Mouse (Mus musculus): Measurements from ENCODE around the gene Hnrnpll.

Gene Hnrnpll

DNA sequence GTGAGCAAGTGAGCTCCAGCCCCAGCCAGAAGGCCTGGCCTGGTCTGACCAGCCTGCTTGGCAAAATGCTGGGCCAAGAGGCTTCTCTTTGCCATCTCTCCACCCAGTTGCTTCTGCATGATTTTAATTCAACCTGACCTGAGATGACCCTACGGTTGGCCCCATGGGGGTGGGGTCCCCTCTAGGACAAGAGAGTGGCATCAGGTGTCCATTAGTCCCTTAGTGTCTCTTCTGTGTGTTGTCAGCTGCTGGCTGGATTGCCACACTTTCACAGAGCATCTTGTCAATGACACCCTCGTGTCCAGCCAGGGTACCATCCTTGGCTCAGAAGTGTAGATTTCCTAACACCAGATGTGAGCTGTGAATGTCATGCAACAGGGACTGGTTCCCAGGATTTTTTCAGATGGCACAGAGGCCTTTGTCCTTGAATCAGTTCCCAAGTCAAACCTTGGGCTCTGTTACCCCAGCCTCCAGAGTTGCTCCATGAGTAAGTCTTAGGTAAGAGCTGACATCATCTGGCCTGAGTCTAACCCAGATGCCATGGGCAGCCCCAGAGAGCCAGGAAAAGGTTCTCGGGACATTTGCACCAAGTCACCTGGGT is 66.9 kb downstream of the Hnrnpll start:
- DNase-seq = no peak

DNA sequence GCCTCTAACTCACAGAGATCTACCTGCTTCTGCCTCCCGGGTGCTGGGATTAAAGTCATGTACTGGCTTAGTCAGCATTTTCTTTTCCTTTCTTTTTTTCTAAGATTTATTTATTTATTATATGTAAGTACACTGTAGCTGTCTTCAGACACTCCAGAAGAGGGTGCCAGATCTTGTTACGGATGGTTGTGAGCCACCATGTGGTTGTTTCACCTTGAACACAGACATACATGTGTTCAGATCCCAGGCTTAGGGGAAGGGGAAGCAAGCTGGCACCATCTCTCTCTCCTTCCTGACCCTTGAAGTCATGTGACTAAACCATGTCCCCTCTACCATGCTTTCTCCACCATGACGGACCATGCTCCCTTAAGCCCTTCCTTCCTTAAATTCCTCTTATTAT is 70.0 kb downstream of the Hnrnpll start:
- no peak for DNase-seq

DNA sequence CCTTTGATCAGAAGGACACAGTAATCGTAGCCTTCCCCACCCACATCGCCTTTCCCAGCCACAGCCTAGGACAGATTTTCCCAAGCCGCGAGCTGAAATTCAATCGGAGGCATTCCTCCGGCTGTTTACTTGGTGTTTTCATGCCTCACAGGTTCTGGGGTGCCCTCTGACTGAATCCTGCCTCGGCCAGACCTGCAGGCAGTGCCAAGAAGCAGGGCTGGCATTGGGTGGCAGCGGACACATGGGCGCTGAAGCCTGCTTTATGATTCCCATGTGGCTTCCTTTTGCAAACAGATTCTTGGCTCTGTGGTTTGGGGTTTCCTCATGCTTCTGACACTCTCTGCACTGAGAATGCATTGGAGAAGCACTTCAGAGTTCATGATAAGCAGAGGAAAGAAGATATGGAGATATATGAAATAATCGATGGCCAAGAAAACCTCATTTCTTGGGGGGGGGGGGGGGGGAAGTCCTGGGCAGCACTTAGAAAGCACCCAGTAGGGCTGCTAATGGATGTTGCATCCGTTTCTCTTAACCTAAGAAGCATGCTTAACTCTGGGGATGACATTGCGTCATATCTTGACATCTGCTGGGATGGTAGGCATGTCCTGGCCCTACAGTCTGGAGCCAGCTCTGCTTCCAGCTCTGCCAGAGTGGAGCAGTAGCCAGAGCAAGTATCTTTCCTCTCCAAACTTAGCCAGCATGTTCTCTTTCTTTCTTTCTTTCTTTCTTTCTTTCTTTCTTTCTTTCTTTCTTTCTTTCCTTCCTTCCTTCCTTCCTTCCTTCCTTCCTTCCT is 70.8 kb downstream of the Hnrnpll start:
- no peak for DNase-seq

GRCm38 (mm10) chr17:79990161-79990560 is 72.0 kb downstream of the Hnrnpll start:
- DNase-seq = no peak

DNA sequence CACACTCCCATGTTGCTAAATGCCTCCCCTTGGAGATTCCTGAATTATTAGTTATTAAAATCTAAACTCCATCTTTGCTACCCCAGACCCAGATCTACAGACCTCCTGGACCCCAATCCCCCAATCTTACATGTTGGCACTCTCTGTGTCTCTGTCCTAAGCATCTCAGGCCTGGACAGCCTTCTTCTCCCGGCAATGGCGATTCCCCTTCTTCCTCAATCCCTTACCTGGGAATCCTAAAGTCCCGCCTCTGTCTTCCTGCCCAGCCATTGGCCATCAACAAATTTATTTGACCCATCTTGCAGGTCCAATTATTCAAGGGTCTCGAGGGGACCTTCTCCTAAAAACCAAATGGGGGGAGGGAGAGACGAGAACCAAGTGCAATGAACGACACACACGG is 77.7 kb downstream of the Hnrnpll start:
- DNase-seq = no peak

DNA sequence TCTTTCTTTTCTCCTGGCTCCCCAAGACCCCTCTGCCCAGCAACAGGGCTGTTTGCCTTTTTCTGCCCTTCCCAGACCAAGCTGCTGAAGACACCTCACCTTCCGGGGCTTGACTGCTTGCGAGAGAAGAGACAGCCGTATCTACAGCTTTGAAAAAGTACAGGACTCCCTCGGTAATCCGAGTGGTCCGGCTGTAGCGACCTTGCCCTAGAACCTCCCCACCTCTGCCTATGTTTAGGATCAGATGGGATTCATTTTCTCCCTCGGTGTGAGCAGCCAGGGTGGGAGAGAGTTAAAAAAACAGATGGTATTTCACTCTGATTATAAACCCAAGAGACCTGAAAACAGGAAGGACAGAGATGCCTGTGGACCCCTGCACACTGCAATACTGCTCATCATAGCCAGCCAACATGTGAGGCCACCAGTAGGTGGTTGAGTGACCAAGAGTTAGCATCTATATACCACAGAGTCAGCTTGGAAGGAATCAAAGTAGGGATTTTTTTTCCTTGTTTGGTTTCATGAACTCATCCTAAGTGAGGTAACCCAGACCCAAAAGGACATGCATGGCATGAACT is 79.1 kb downstream of the Hnrnpll start:
- no peak for DNase-seq

GRCm38 (mm10) chr17:79982548-79982947 is 79.6 kb downstream of the Hnrnpll start:
- no peak for DNase-seq

DNA sequence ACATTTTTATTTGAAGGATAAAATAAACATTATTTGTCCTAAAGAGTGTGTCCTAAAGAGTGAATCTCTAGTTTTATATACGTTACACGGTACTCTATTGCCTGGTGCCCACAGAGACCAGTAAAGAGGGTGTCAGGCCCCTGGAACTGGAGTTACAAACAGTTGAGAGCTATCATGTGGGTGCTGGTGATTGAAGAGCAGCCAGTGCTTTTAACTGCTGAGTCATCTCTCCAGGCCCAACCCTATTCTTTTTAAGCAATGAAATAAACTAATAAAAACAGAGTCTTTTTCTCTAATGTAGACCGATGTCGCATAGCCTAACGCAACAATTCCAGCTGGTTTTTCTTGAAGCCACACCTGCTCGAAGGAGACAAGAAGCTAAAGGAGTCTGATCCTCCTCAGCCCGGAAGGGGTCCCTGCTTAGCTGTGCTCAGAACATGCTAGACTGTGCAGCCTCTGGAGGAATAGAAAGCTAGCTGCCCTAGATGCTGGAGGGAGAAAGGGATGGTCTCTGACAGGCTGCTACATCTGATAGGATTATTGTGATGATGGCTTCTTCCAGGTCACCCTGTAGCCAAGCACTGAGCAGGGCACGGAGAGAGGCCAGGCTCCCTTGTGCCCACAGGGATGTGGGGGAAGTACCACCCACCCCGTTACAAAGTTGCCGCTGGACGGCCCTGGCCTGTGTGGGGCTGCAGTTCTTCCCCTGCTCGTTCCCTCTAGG is 80.2 kb downstream of the Hnrnpll start:
- DNase-seq = no peak

DNA sequence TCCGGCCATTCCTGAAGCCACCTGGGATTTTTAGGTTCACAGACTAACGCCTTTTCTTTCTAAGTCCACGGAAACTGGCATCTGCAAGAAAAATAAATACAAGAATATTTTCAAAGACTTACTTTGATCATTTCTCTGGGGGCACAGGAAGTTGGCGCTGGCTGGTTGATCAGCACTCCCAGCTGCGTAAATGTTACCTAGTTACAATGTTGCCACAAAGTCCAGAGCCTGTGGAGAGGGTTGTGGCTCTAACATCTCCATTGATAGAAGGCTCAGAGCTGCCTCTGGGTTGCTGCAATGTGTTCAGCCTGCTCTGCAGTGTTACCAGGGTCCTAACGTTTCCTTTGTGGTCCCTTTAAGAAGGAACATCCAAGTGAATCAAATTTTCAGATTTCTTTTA is 80.8 kb downstream of the Hnrnpll start:
- no peak for DNase-seq

DNA sequence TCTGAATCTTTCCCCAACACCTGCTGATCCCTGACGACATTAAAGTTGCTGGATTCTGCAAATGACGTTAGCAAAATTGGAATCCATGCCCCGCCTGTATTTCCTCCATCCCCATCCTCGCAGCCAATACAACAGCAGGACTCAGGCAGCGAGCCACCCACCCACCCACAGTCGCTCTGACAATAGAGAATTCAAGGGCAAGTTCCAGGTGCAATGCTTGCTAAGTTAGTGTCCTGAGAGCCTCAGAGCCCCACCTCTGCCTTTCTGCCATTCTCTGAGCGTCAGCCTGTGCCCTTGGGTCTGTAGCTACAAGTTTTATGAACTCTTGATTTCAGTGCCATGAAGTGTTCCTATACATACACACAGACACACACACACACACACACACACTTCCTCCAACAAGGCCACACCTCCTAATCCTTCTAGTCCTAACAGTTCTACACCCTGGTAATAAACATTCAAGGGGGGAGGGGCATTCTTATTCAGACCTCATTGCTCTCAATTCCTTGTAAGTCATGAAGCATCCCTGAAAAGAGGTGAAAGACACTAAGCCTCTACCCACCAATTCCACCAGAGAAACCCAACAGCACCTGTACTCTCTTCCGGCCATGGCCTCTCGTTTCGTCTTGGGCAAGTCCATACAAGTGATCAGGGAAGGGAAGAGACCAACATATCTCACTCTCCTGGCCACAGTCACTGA is 81.6 kb downstream of the Hnrnpll start:
- DNase-seq = no peak

Data from right cerebral cortex, postnatal 4 days (tissue).